20 mouse cellular contexts compared by ENCODE assay signal in the genomic region with DNA sequence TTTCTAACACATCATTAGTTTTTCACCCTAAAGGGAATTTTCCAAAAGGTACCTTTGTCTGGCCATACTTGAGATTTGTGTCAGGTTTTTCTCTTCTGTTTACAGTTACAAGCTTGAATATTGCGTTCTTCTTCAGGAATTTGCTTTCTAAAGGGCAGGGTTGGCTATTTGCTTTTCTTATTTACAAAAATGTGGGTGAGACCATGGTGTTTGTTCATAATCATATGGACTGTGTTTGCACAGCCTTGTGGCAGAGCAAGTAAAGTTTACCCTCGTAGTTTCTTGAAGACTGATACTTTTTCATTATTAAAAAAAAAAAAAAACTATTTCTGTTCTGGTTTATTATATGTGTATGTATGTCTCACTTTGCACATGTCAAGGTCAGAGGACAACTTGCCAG. TPM values are rescaled to one million over a fixed set of nuclear protein-coding genes. Genes with fewer than 3 reads are reported as not detected.
A peak's percentile ranks its signal among the peaks of the same experiment; 100 is the strongest.
DNase-seq lines count a peak whose midpoint lies in the region; ATAC-seq and TF ChIP-seq lines count a peak whose summit lies in the region.
"Had no signal": no experiment of that assay in that cellular context is flagged by ENCODE, and none has a peak within 500 bp of the region (broad histone marks: within the 10 kb centered on the region; RNA-seq: fewer than 3 reads in every experiment).

No protein-coding gene starts in this region.

- no peaks in the 10 kb centered on the region for H3K27me3 ChIP-seq in heart, embryonic 14.5 days (ENCODE audit: control insufficient read depth, insufficient read depth, low read length)
- no peaks in the 10 kb centered on the region for H3K27me3 ChIP-seq in liver, adult 2 months (ENCODE audit: control insufficient read depth, insufficient read depth, low read length)
- H3K27me3 ChIP-seq in liver, embryonic 11.5 days (replicated peaks; ENCODE audit: control insufficient read depth, insufficient read depth, low read length): no peaks in the 10 kb centered on the region
- H3K27me3 ChIP-seq in lung, postnatal 0 days (replicated peaks; ENCODE audit: insufficient read depth, low read length): no peaks in the 10 kb centered on the region
- H3K27me3 ChIP-seq in stomach, postnatal 0 days (ENCODE audit: control insufficient read depth, insufficient read depth, low read length): no peaks in the 10 kb centered on the region
- H3K27me3 ChIP-seq: CH12.LX, Patski had no signal

- no peak for TF ChIP-seq POLR2A in liver, adult 2 months (IDR thresholded peaks at IDR 0.05; ENCODE audit: extremely low read depth, insufficient read depth, low read length)

- H3K4me1 ChIP-seq in heart, embryonic 14.5 days (ENCODE audit: control insufficient read depth in 2 of 2, insufficient read depth in 2 of 2, low read length in 2 of 2): peaks cover 3 to 46% of the 10 kb centered on the region in 2 experiments; a peak in 3 of 4 replicates
- H3K4me1 ChIP-seq in liver, adult 2 months (ENCODE audit: control insufficient read depth, insufficient read depth, low read length): peaks cover 18% of the 10 kb centered on the region
- peaks cover 7% of the 10 kb centered on the region for H3K4me1 ChIP-seq in liver, embryonic 11.5 days (replicated peaks; ENCODE audit: control insufficient read depth, insufficient read depth, low read length)
- H3K4me1 ChIP-seq in lung, postnatal 0 days (ENCODE audit: insufficient read depth, low read depth, low read length): peaks cover 18% of the 10 kb centered on the region; the same call in 1 of the 2 replicates
- peaks cover 8% of the 10 kb centered on the region; the same call in 1 of the 2 replicates for H3K4me1 ChIP-seq in stomach, postnatal 0 days (replicated peaks; ENCODE audit: control insufficient read depth, insufficient read depth)

- peak overlapping the region; percentile 53 to 66; a peak in 3 of 4 replicates for H3K27ac ChIP-seq in heart, embryonic 14.5 days (replicated peaks in 1 of 2; ENCODE audit: control insufficient read depth in 1 of 2, insufficient read depth in 1 of 2, low read depth in 2 of 2, low read length in 2 of 2)
- H3K27ac ChIP-seq in liver, adult 2 months (replicated peaks; ENCODE audit: insufficient read depth, low read depth, low read length): no peak overlapping the region
- H3K27ac ChIP-seq in liver, embryonic 11.5 days (ENCODE audit: low read depth, low read length): no peak overlapping the region
- H3K27ac ChIP-seq in lung, postnatal 0 days (ENCODE audit: low read length): peak overlapping the region; percentile 54; the same call in 1 of the 2 replicates
- H3K27ac ChIP-seq in stomach, postnatal 0 days (replicated peaks): peak overlapping the region; percentile 61
- H3K27ac ChIP-seq: hindbrain, embryonic 10.5 days; left cerebral cortex, adult 2 months; macrophage had no signal

- 81% methylated on average over 2 of the region's 2 CpGs for WGBS in heart, embryonic 14.5 days
- WGBS in liver, adult 2 months: 29% methylated on average over 2 of the region's 2 CpGs
- WGBS in liver, embryonic 11.5 days: 80% methylated on average over 2 of the region's 2 CpGs
- 40% methylated on average over 2 of the region's 2 CpGs for WGBS in lung, postnatal 0 days
- WGBS in stomach, postnatal 0 days: 41% methylated on average over 2 of the region's 2 CpGs

- no peak for ATAC-seq in heart, embryonic 14.5 days (ENCODE audit: insufficient number of reproducible peaks, insufficient read depth, low FRiP score, low read depth)
- no peak for ATAC-seq in liver, embryonic 11.5 days (replicated peaks; ENCODE audit: low FRiP score)
- peak; percentile 68 for ATAC-seq in lung, postnatal 0 days
- ATAC-seq in stomach, postnatal 0 days (ENCODE audit: low FRiP score, low TSS enrichment): peak; percentile 82
- ATAC-seq: forebrain, embryonic 16.5 days; hindbrain, embryonic 16.5 days; intestine, embryonic 16.5 days; Patski had no signal

- intact Hi-C loops in heart, postnatal 36 days (cut with DNase I): no loop called here

- H3K4me2 ChIP-seq in heart, embryonic 14.5 days (ENCODE audit: low read length): no peak overlapping the region
- no peak overlapping the region for H3K4me2 ChIP-seq in liver, embryonic 11.5 days
- no peak overlapping the region for H3K4me2 ChIP-seq in lung, postnatal 0 days (replicated peaks; ENCODE audit: low read depth, low read length)
- no peak overlapping the region; the same call in 1 of the 2 replicates for H3K4me2 ChIP-seq in stomach, postnatal 0 days (replicated peaks; ENCODE audit: low read depth)

- DNase-seq in heart, postnatal 36 days: no peak
- peak; percentile 16 for DNase-seq in liver, adult 2 months (ENCODE audit: extremely low read depth, low read depth, low spot score)
- DNase-seq in liver, embryonic 11.5 days (ENCODE audit: low spot score): no peak
- peak; percentile 64 for DNase-seq in lung, postnatal 0 days (ENCODE audit: low spot score)
- DNase-seq in lung, postnatal 10 days: no peak
- DNase-seq in stomach, postnatal 0 days (ENCODE audit: low spot score): no peak
- DNase-seq: B cell, adult 2 months; gastrocnemius, postnatal 14 days; thymus, adult 2 months; thymus, postnatal 4 days had no signal

- TF ChIP-seq CTCF in liver, adult 2 months (IDR thresholded peaks at IDR 0.05; ENCODE audit: low read depth, low read length): no peak
- TF ChIP-seq CTCF in lung, postnatal 0 days (IDR thresholded peaks at IDR 0.05): no peak
- no peak for TF ChIP-seq CTCF in stomach, postnatal 0 days (IDR thresholded peaks at IDR 0.05; ENCODE audit: low read depth)

- no peaks in the 10 kb centered on the region for H3K9me3 ChIP-seq in heart, embryonic 14.5 days (ENCODE audit: control insufficient read depth, low read length)
- no peaks in the 10 kb centered on the region for H3K9me3 ChIP-seq in liver, embryonic 11.5 days (ENCODE audit: control insufficient read depth, low read length)
- no peaks in the 10 kb centered on the region for H3K9me3 ChIP-seq in lung, postnatal 0 days (ENCODE audit: low read length)
- H3K9me3 ChIP-seq in stomach, postnatal 0 days (ENCODE audit: control insufficient read depth, low read length): no peaks in the 10 kb centered on the region
- H3K9me3 ChIP-seq: G1E; hindbrain, embryonic 10.5 days had no signal

- H3K9ac ChIP-seq in heart, embryonic 14.5 days (ENCODE audit: low read length): no peak overlapping the region
- no peak overlapping the region for H3K9ac ChIP-seq in liver, adult 2 months (ENCODE audit: low read depth, low read length)
- H3K9ac ChIP-seq in liver, embryonic 11.5 days (ENCODE audit: low read depth, low read length): no peak overlapping the region
- no peak overlapping the region for H3K9ac ChIP-seq in lung, postnatal 0 days (replicated peaks; ENCODE audit: low read depth)
- H3K9ac ChIP-seq in stomach, postnatal 0 days (ENCODE audit: low read length): no peak overlapping the region

- peak; percentile 85 for TF ChIP-seq EP300 in lung, postnatal 0 days (IDR thresholded peaks at IDR 0.05)
- TF ChIP-seq EP300 in stomach, postnatal 0 days (optimal IDR thresholded peaks at IDR 0.05): no peak

- H3K36me3 ChIP-seq in heart, embryonic 14.5 days (ENCODE audit: control insufficient read depth, insufficient read depth, low read length): no peaks in the 10 kb centered on the region
- H3K36me3 ChIP-seq in liver, adult 2 months (ENCODE audit: control insufficient read depth, insufficient read depth, low read length): no peaks in the 10 kb centered on the region
- no peaks in the 10 kb centered on the region for H3K36me3 ChIP-seq in liver, embryonic 11.5 days (ENCODE audit: control insufficient read depth, insufficient read depth, low read length)
- H3K36me3 ChIP-seq in lung, postnatal 0 days (ENCODE audit: insufficient read depth, low read length): no peaks in the 10 kb centered on the region
- H3K36me3 ChIP-seq in stomach, postnatal 0 days (ENCODE audit: control insufficient read depth, insufficient read depth, low read length): no peaks in the 10 kb centered on the region
- H3K36me3 ChIP-seq: hindbrain, embryonic 10.5 days had no signal

- no peak overlapping the region for H3K4me3 ChIP-seq in heart, embryonic 14.5 days (ENCODE audit: control insufficient read depth in 1 of 2, insufficient read depth in 1 of 2, low read depth in 1 of 2, low read length in 2 of 2)
- no peak overlapping the region for H3K4me3 ChIP-seq in liver, adult 2 months (ENCODE audit: insufficient read depth, low read depth, low read length)
- no peak overlapping the region for H3K4me3 ChIP-seq in liver, embryonic 11.5 days (ENCODE audit: low read depth, low read length)
- H3K4me3 ChIP-seq in lung, postnatal 0 days (ENCODE audit: low read depth, low read length): no peak overlapping the region
- H3K4me3 ChIP-seq in stomach, postnatal 0 days (ENCODE audit: low read depth, low read length): no peak overlapping the region
- H3K4me3 ChIP-seq: hindbrain, embryonic 10.5 days; left cerebral cortex, adult 2 months had no signal

- peaks cover 37% of the 10 kb centered on the region for H3K79me2 ChIP-seq in liver, adult 2 months (ENCODE audit: control insufficient read depth, insufficient read depth, low read length)

RNA-seq across cellular contexts. Expression of a gene that starts 17.5 kb away (rescaled TPM):
- 39.7 and 41.4 TPM in 2 replicates for polyA plus RNA-seq in heart, embryonic 14.5 days (2014; fragmentation: Nextera tagmentation; extraction: Ambion mirVana)
- 100 to 1,000 TPM; 110 to 111 TPM for total RNA-seq in heart, postnatal 36 days (2021)
- total RNA-seq in liver, adult 2 months (2014; rRNA removed): 51.5 and 54.0 TPM in 2 replicates
- polyA plus RNA-seq in liver, adult 2 months (2012; rRNA removed): 17.5 and 18.0 TPM in 2 replicates
- 29.2 and 32.6 TPM in 2 replicates for polyA plus RNA-seq in liver, embryonic 11.5 days (2014; fragmentation: Nextera tagmentation; extraction: Ambion mirVana)
- 37.3 and 37.7 TPM in 2 replicates for polyA plus RNA-seq in lung, postnatal 0 days (2015; fragmentation: Nextera tagmentation; extraction: Ambion mirVana)
- 29.0 and 33.3 TPM in 2 replicates for polyA plus RNA-seq in stomach, postnatal 0 days (2015; fragmentation: Nextera tagmentation; extraction: Ambion mirVana)

RNA-seq across cellular contexts. Expression of a gene that starts 32.3 kb away (rescaled TPM):
- 1.2 and 1.4 TPM in 2 replicates for polyA plus RNA-seq in heart, embryonic 14.5 days (2014; fragmentation: Nextera tagmentation; extraction: Ambion mirVana)
- total RNA-seq in heart, postnatal 36 days (2021): under 1 TPM; 0.24 to 0.36 TPM
- total RNA-seq in liver, adult 2 months (2014; rRNA removed): 0.37 and 1.5 TPM in 2 replicates
- 0.36 and 0.77 TPM in 2 replicates for polyA plus RNA-seq in liver, adult 2 months (2012; rRNA removed)
- polyA plus RNA-seq in liver, embryonic 11.5 days (2014; fragmentation: Nextera tagmentation; extraction: Ambion mirVana): 3.2 and 3.5 TPM in 2 replicates
- 1.5 and 1.8 TPM in 2 replicates for polyA plus RNA-seq in lung, postnatal 0 days (2015; fragmentation: Nextera tagmentation; extraction: Ambion mirVana)
- 0.50 and 0.72 TPM in 2 replicates for polyA plus RNA-seq in stomach, postnatal 0 days (2015; fragmentation: Nextera tagmentation; extraction: Ambion mirVana)
- total RNA-seq: left cerebral cortex, adult 2 months had no signal
- polyA plus RNA-seq: G1E had no signal

Comparison
In these comparisons a context has a peak if more than half of its experiments do, and no peak if none do; other contexts are left out.
1. DNase-seq: peak in liver, adult 2 months (single experiment) and lung, postnatal 0 days (single experiment); none in heart, postnatal 36 days (0 of 2), liver, embryonic 11.5 days (single experiment), lung, postnatal 10 days (single experiment) and stomach, postnatal 0 days (single experiment).
2. ATAC-seq: peak in lung, postnatal 0 days (single experiment) and stomach, postnatal 0 days (single experiment); none in heart, embryonic 14.5 days (single experiment) and liver, embryonic 11.5 days (single experiment).
3. H3K27ac ChIP-seq: peak in heart, embryonic 14.5 days (2 of 2), lung, postnatal 0 days (single experiment) and stomach, postnatal 0 days (single experiment); none in liver, adult 2 months (single experiment) and liver, embryonic 11.5 days (single experiment).